Mouse (Mus musculus) embryonic facial prominence, embryonic 13.5 days (tissue): ENCODE data around the gene Tfg. TPM values are rescaled to one million over a fixed set of nuclear protein-coding genes. Genes with fewer than 3 reads are reported as not detected.

Source experiments
- ATAC-seq: fragments of 200-750 bp; cut with Nextera tagmentation; 2 replicates; pipeline ENCODE4 v1.8.0; 2017; ENCODE audit warnings: low read depth; ENCODE audit not compliant: insufficient number of reproducible peaks, insufficient read depth, low FRiP score, low TSS enrichment
- H3K27ac ChIP-seq: fragments of 300-500 bp; sonication (generic); 2 replicates; pipeline ENCODE4 v1.5.1; 2015; ENCODE audit warnings: moderate library complexity, mild to moderate bottlenecking, inconsistent platforms
- H3K27me3 ChIP-seq: fragments of 300-500 bp; sonication (generic); 2 replicates; pipeline ENCODE4 v1.6.1; 2015; ENCODE audit warnings: mild to moderate bottlenecking, inconsistent platforms
- H3K36me3 ChIP-seq: fragments of 300-500 bp; sonication (generic); 2 replicates; pipeline ENCODE4 v1.6.1; 2015; ENCODE audit warnings: mild to moderate bottlenecking, inconsistent platforms
- H3K4me1 ChIP-seq: fragments of 300-500 bp; sonication (generic); 2 replicates; pipeline ENCODE4 v1.6.1; 2015; ENCODE audit warnings: inconsistent platforms
- H3K4me2 ChIP-seq: fragments of 300-500 bp; sonication (generic); 2 replicates; pipeline ENCODE4 v1.6.1; 2015; ENCODE audit warnings: moderate library complexity, mild to moderate bottlenecking, inconsistent platforms
- H3K4me3 ChIP-seq: fragments of 300-500 bp; sonication (generic); 2 replicates; pipeline ENCODE4 v1.5.1; 2015; ENCODE audit warnings: mild to moderate bottlenecking, inconsistent platforms
- H3K9ac ChIP-seq: fragments of 300-500 bp; sonication (generic); 2 replicates; pipeline ENCODE4 v1.6.1; 2015; ENCODE audit warnings: mild to moderate bottlenecking, inconsistent platforms
- H3K9me3 ChIP-seq: fragments of 300-500 bp; sonication (generic); 2 replicates; pipeline ENCODE4 v1.6.1; 2016; ENCODE audit warnings: inconsistent platforms
- WGBS: fragments of 180-500 bp; shearing (Covaris S2); methylation state at CpG from one replicate; pipeline ENCODE4 v1.1.7; 2015; ENCODE audit warnings: mixed read lengths; 5-methylcytosine and 5-hydroxymethylcytosine counted together
- polyA plus RNA-seq: library from polyadenylated mRNA; unstranded; fragments of >200 nt; fragmentation: Nextera tagmentation; extraction: Ambion mirVana; gene quantifications from 2 replicates; pipeline ENCODE4 v1.2.1, GENCODE M21; 2015

Gene Tfg
- polyA plus RNA-seq, 1 experiment from 2014 or later = 144 TPM

DNA sequence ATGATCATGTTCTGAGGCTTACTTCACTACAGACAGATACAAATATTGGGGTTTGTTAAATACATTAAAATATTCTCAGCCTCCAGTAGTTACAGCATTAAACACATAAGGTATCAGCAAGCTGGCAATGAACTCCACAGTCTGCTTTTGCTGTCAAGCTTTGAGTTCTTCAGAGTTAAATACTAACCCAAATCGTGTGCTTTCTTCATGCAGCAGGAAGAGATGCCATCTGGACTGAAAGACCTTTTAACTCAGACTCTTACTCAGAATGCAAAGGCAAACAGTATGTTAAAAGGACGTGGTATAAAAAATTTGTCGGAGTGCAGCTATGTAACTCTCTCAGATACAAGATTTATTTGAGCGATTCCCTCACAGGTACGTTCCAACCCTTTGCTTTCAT lies 30.5 kb downstream of the Tfg start:
- H3K36me3 ChIP-seq = peaks cover 44% of the 10 kb centered on the region
- H3K9ac ChIP-seq = no peak overlapping the region
- H3K27me3 ChIP-seq = no peaks in the 10 kb centered on the region
- no peak overlapping the region for H3K4me3 ChIP-seq
- ATAC-seq = no peak
- no peaks in the 10 kb centered on the region for H3K9me3 ChIP-seq
- H3K4me2 ChIP-seq = no peak overlapping the region
- H3K4me1 ChIP-seq = no peaks in the 10 kb centered on the region
- WGBS = 90% methylated on average over 5 of the region's 5 CpGs
- no peak overlapping the region for H3K27ac ChIP-seq

DNA sequence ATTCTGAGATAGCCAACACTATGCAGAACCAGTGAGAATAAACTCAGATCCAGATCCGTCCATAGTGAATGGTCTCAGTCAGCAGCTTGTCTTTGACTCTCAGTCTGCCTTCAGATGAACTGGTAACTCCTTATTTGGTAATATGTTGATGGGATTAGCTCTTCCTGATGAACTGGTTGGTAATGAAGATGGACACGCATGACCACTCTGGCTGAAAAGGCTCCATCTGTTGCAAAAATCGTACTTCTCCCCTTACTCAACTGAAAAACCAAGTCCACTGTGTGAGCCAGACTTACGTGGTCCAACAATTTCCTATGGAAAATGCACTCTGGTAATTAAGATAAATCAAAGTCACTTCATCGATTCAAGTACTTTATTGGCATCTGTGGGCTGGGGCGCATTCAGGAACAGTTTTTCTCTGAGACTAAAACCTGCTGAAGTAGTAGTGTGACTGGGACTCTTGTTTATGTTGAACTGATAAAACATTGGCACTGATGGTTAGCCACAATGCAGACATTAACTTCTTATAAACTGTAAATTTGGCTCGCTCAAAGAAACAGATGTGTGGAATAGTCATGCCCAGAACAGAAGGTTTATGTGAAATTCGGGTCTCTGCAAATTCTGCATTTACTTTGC lies 36.1 kb downstream of the Tfg start:
- Histone ChIP-seq H3K9ac (no peak overlapping the region), H3K27ac (no peak overlapping the region), H3K4me3 (no peak overlapping the region), H3K9me3 (no peaks in the 10 kb centered on the region), H3K27me3 (no peaks in the 10 kb centered on the region), H3K36me3 (peaks cover 18% of the 10 kb centered on the region), H3K4me1 (no peaks in the 10 kb centered on the region), H3K4me2 (no peak overlapping the region)
- ATAC-seq = no peak
- WGBS = 75% methylated on average over 8 of the region's 8 CpGs

DNA sequence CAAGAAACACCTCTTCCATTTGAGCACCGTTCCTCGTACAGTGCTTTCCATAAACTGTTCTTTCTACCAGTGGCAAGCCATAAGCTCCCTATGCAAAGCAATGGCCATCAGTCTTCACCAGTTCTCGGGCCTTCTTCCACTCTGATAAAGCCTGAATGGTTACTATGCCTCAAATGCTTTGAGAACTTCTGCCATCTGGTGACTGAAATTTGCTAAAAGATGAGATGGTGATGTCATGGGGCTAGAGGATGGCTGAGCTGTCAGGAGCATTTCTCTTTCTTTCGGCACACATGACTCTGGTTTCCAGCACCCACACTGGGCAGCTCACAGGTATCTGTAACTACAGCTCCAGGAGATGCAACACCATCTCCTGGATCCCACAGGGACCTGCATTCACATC lies 40.1 kb downstream of the Tfg start:
- WGBS = 79% methylated on average over 4 of the region's 4 CpGs
- no peaks in the 10 kb centered on the region for H3K9me3 ChIP-seq
- H3K4me2 ChIP-seq = no peak overlapping the region
- H3K36me3 ChIP-seq = no peaks in the 10 kb centered on the region
- no peaks in the 10 kb centered on the region for H3K27me3 ChIP-seq
- no peak overlapping the region for H3K4me3 ChIP-seq
- no peaks in the 10 kb centered on the region for H3K4me1 ChIP-seq
- H3K9ac ChIP-seq = no peak overlapping the region
- no peak for ATAC-seq
- no peak overlapping the region for H3K27ac ChIP-seq

DNA sequence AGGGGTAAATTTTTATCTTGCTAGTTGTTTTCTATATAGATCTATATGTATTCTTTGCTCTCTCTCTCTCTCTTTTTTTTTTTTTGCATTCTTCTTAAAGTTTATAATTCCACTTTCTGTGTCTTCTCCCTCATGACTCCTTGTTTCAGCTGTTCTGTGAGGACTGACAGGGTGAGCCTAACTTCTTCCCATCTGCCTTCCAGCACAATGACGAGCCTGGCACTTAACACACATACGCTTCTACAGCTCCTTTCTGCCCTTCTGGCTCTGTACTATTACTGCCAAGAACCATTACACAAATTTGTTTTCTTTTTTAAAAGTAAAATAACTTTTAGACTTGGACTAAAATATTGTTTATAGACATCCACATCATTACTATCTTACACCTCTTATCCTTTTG lies 43.8 kb downstream of the Tfg start:
- Histone ChIP-seq H3K9ac (no peak overlapping the region), H3K36me3 (no peaks in the 10 kb centered on the region), H3K4me3 (no peak overlapping the region), H3K9me3 (no peaks in the 10 kb centered on the region), H3K27ac (no peak overlapping the region), H3K4me1 (no peaks in the 10 kb centered on the region), H3K27me3 (no peaks in the 10 kb centered on the region), H3K4me2 (no peak overlapping the region)
- WGBS = 83% methylated on average over 2 of the region's 2 CpGs
- ATAC-seq = no peak

DNA sequence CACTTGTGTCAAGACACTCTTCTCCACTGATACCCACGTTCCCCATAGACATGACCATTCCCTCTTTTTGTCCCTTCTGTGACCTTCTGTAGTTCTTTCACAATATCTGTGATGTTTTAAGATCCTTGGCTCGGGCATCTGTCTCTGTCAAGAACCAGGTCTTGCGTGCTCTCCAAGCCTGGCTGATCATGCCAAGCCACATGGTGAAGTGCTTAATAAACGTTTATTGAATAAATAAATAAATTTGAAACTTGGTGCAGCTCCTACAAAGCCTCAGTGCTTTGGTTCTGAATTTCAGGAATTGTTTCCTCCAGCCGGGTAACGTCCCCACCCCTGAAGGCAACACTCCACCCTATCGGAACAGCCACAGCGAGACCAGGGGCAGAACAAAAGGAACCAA lies 46.3 kb downstream of the Tfg start:
- Histone ChIP-seq H3K27me3 (no peaks in the 10 kb centered on the region), H3K36me3 (no peaks in the 10 kb centered on the region), H3K4me2 (no peak overlapping the region), H3K4me3 (no peak overlapping the region), H3K9ac (no peak overlapping the region), H3K27ac (no peak overlapping the region), H3K4me1 (no peaks in the 10 kb centered on the region), H3K9me3 (no peaks in the 10 kb centered on the region)
- 82% methylated on average over 8 of the region's 8 CpGs for WGBS
- ATAC-seq = no peak

DNA sequence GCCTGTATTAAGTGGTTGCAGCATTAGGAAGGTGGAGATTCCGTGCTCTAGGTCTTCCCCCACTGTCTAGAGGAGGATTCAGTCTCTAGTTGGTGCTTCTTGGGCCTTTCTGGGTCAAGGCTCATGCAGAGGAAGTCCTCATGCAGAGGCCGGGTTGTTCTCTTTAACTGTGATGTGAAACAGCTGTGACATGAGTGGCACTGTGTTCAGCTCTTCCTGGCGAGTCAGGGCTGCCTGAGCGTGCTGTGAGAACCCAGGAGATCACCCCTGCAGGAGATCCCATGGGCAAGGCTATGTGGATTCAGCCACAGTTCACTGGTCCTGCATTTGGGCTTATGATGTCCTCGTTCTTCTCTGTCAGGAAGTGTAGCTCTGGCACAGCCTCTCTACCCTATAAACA lies 47.7 kb downstream of the Tfg start:
- Histone ChIP-seq H3K9ac (no peak overlapping the region), H3K9me3 (no peaks in the 10 kb centered on the region), H3K4me2 (no peak overlapping the region), H3K4me1 (no peaks in the 10 kb centered on the region), H3K36me3 (no peaks in the 10 kb centered on the region), H3K4me3 (no peak overlapping the region), H3K27me3 (no peaks in the 10 kb centered on the region), H3K27ac (no peak overlapping the region)
- no peak for ATAC-seq
- WGBS = 54% methylated on average over 5 of the region's 5 CpGs

DNA sequence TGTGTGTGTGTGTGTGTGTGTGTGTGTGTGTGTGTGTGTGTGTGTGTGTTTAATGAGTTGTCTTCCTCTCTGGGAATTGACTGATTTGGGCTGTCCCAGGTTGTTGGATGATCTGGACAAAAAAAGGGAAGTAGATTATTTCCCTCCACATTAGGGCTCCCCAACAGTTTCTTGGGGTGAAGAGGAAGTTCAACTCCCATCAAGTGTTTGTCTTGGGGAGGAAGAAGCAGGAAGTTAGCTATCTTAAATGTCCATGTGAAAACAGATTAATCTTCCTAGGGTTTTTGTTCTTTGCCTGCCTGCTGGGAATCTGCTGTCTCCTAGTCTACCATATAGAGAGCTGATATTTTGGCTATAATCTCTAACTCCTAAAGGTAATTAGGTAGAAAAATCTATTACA lies 58.4 kb downstream of the Tfg start:
- H3K4me2 ChIP-seq = no peak overlapping the region
- no peak for ATAC-seq

DNA sequence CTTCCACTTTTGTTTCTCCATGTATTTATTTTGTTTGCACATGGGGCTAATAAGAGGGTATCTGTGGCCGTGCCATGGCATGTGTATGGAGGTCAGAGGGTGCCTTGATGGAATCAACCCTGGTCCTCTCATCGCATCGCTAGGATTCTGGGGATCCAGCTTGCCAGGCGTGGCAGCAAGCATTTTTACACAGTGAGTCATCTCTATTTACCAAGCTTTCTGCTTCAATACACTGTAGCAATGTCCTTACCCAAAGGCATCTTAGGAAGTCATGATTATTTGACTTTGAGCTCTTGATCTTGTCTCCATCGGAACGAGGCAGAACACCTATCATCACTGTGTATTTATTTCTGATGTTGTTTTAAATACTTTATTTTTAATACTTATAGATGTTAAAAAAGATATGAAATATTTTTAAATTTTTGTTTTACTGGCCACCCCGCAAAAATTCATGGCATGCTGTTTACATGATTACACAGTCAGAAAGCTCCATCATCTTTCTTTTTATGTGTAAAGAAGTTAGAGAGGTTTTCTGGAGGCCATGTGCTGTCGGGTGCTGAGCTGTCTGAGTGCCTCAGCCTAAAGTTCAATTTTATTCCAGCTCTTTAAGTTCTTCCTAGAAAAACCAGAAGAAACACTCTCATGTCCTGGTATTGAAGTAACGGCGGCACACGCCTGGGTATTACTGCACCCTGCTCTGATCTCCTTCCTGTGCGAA lies 61.9 kb downstream of the Tfg start:
- Histone ChIP-seq H3K27me3 (no peaks in the 10 kb centered on the region), H3K4me1 (no peaks in the 10 kb centered on the region), H3K36me3 (no peaks in the 10 kb centered on the region), H3K9ac (no peak overlapping the region), H3K27ac (no peak overlapping the region), H3K4me2 (no peak overlapping the region), H3K9me3 (no peaks in the 10 kb centered on the region), H3K4me3 (no peak overlapping the region)
- 73% methylated on average over 12 of the region's 12 CpGs for WGBS
- no peak for ATAC-seq

More for the DNA sequence above, 58.4 kb downstream of the Tfg start:
- H3K4me1 ChIP-seq = no peaks in the 10 kb centered on the region
- no peak overlapping the region for H3K9ac ChIP-seq
- H3K36me3 ChIP-seq = no peaks in the 10 kb centered on the region
- no peak overlapping the region for H3K4me3 ChIP-seq
- no peak overlapping the region for H3K27ac ChIP-seq
- no peaks in the 10 kb centered on the region for H3K27me3 ChIP-seq
- no peaks in the 10 kb centered on the region for H3K9me3 ChIP-seq

DNA sequence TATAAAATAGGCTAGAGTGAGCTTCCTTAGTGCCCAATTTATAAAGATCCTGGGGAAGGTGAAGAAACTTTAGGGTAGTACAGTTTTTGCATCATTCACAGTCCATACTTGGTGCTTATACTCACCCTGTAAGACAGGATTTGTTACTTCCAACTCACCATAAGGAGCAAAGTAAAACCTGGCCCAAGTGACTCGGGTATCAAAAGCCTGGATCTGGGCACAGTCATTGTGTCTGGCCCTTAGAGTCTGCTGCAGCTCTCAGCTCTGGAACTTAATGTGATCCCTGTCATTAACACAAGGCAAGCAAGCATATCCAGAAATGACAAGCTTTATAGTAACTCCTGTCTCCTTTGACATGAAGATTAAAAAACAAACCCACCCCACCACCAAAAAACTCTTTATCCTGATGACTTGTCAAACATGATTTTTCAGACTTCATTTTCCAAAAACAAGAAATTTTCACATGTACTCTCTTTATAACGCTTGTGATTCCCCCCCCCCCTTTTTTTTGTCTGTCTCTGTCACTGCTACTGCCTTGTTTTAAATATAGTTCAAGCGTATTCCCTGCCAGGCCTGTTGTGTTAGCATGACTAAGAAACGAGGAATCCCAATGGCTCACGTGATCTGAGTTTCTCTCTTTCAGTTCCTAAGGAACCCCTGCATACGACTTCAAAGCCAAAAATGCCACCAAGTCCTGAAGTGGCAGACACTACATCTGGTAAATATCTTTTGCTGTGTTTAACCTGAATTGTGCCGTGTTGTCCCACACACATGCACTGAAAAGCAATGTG lies 70.7 kb downstream of the Tfg start:
- Histone ChIP-seq H3K9ac (no peak overlapping the region), H3K4me2 (no peak overlapping the region), H3K36me3 (no peaks in the 10 kb centered on the region), H3K9me3 (no peaks in the 10 kb centered on the region), H3K4me3 (no peak overlapping the region), H3K4me1 (no peaks in the 10 kb centered on the region), H3K27me3 (no peaks in the 10 kb centered on the region), H3K27ac (no peak overlapping the region)
- no peak for ATAC-seq
- WGBS = 41% methylated on average over 7 of the region's 7 CpGs

DNA sequence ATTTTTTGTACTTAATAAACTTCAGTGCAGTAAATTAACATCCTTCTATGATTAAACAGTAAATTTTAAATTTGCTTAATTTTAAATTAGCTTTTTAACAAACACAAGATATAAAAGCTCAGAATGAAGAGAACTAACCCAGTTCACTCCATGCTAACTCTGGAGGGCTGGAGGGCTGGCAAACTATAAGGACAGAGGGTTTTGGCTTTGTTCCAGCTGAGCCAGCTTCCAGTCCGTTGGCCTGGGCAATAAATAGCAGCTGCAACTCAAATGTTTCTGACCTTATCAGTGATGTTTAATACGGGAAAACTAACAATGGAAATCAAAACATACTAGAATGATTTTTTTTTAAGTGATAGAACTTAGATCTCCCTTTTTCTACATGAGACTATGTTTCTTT lies 72.0 kb downstream of the Tfg start:
- Histone ChIP-seq H3K4me2 (no peak overlapping the region), H3K27ac (no peak overlapping the region), H3K27me3 (no peaks in the 10 kb centered on the region), H3K36me3 (no peaks in the 10 kb centered on the region), H3K4me3 (no peak overlapping the region), H3K9ac (no peak overlapping the region), H3K9me3 (no peaks in the 10 kb centered on the region), H3K4me1 (no peaks in the 10 kb centered on the region)
- ATAC-seq = no peak
- WGBS = 22% methylated on average over 2 of the region's 2 CpGs
